Mouse (Mus musculus) heart, postnatal 0 days (tissue): Measurements from ENCODE around the gene Ndufs3.

Experiments
- CTCF ChIP-seq: IDR thresholded peaks from 2 replicates; pipeline ENCODE4 v1.5.1; 2016; ENCODE audit warnings: antibody characterized with exemption, control low read depth, low read depth
- EP300 ChIP-seq: IDR thresholded peaks from 2 replicates; pipeline ENCODE4 v1.6.1; 2016; ENCODE audit warnings: antibody characterized with exemption, low read depth

DNA sequence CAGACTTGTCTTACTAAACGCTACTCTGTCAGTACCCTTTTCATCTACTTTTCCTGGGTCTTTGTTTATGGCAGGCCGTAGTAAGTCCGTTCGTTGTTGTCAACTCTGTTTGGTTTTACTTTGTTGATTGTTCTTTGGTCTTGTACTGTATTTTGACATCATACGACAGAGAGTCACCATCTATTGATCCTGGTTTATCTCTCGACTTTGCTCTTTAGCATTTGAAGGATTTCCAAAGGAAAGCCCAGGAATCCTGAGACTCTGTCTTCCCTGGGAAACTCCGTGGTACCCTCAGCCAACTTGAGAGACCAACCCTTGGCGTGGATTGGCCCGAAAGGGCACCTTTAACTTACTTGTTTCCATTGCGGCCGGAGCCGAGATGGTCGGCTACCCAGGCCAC lies 23.9 kb upstream of the Ndufs3 start:
- TF ChIP-seq CTCF: no peak
- TF ChIP-seq EP300: no peak
